Mouse (Mus musculus) ES-E14 (cell line): ENCODE data around the gene Cenpu. TPM values are rescaled to one million over a fixed set of nuclear protein-coding genes. Genes with fewer than 3 reads are reported as not detected.
"Not testable (repeated sequence)": the region's sequence is repeated elsewhere in the genome, so short reads cannot be mapped to it uniquely, and the experiment has no call there.

Source experiments
- DNase-seq: peaks from one replicate; pipeline ENCODE4 v3.0.0-alpha.2; 2013; ENCODE audit warnings: low read depth, low spot score
- H3K27ac ChIP-seq: 2 replicates; pipeline ENCODE4 v1.5.1; 2012; ENCODE audit warnings: low read depth, mild to moderate bottlenecking, low read length, moderate library complexity, mixed read lengths; ENCODE audit not compliant: poor library complexity, insufficient read depth, severe bottlenecking
- H3K36me3 ChIP-seq: 2 replicates; pipeline ENCODE4 v1.6.1; 2012; ENCODE audit warnings: mild to moderate bottlenecking, low read length, moderate library complexity, mixed read lengths; ENCODE audit not compliant: control insufficient read depth, poor library complexity, insufficient read depth, severe bottlenecking
- H3K4me1 ChIP-seq, 2 experiments: fragments of 150-350 bp in 1 of 2; sonication (generic) in 1 of 2; 2 replicates each; pipeline ENCODE4 v1.6.1; 2012; ENCODE audit warnings: low read length in 2 of 2, mild to moderate bottlenecking in 1 of 2, mixed read lengths in 1 of 2; ENCODE audit not compliant: control insufficient read depth in 2 of 2, insufficient read depth in 2 of 2, poor library complexity in 1 of 2
- H3K4me3 ChIP-seq, 2 experiments: fragments of 150-350 bp in 1 of 2; sonication (generic) in 1 of 2; 2 replicates each; pipeline ENCODE4 v1.5.1; 2012; ENCODE audit warnings: low read length in 2 of 2, low read depth in 1 of 2, mild to moderate bottlenecking in 1 of 2, mixed read lengths in 1 of 2; ENCODE audit not compliant: insufficient read depth in 1 of 2, poor library complexity in 1 of 2, severe bottlenecking in 1 of 2
- H3K9ac ChIP-seq: 2 replicates; pipeline ENCODE4 v1.6.1; 2012; ENCODE audit warnings: low read depth, mild to moderate bottlenecking, low read length, mixed read lengths; ENCODE audit not compliant: poor library complexity, insufficient read depth, severe bottlenecking
- H3K9me3 ChIP-seq: fragments of 150-350 bp; sonication (generic); 2 replicates; pipeline ENCODE4 v1.6.1; 2012; ENCODE audit warnings: low read depth, mild to moderate bottlenecking, low read length; ENCODE audit not compliant: control insufficient read depth, insufficient read depth
- CHD2 ChIP-seq: IDR thresholded peaks from 2 replicates; pipeline ENCODE4 v1.6.1; 2014; ENCODE audit warnings: mild to moderate bottlenecking, low read depth, low read length, inconsistent platforms
- HCFC1 ChIP-seq: IDR thresholded peaks from 2 replicates; pipeline ENCODE4 v1.6.1; 2012; ENCODE audit warnings: low read length, inconsistent platforms, borderline replicate concordance; ENCODE audit not compliant: insufficient read depth
- MAFK ChIP-seq: IDR thresholded peaks from 2 replicates; pipeline ENCODE4 v1.6.1; 2014; ENCODE audit warnings: mild to moderate bottlenecking, low read depth, low read length, inconsistent platforms; ENCODE audit not compliant: insufficient read depth
- ZC3H11A ChIP-seq: IDR thresholded peaks from 2 replicates; pipeline ENCODE4 v1.6.1; 2012; ENCODE audit warnings: low read depth, mild to moderate bottlenecking, inconsistent platforms, low read length, borderline replicate concordance
- ZNF384 ChIP-seq: IDR thresholded peaks from 2 replicates; pipeline ENCODE4 v1.6.1; 2012; ENCODE audit warnings: low read depth, low read length, inconsistent platforms
- in situ Hi-C, 2 experiments: fragments of 600-800 bp; cut with MboI; formaldehyde crosslinking; loops; one replicate each; pipeline ENCODE4 v1.15.1; 2025; ENCODE audit warnings: low sequenced_read_pairs in 2 of 2, inconsistent platforms in 1 of 2; ENCODE audit not compliant: unreplicated experiment in 2 of 2
- total RNA-seq: library from RNA; depleted of rRNA; stranded (reverse); fragments of 300-350 nt; gene quantifications from 2 replicates; pipeline ENCODE4 v1.2.3, GENCODE M21; 2012

The Cenpu gene
- total RNA-seq, 1 experiment = 19.1 TPM

- no peak overlapping the region for H3K4me3 ChIP-seq
- no peak for TF ChIP-seq HCFC1
- TF ChIP-seq ZC3H11A = no peak
- TF ChIP-seq MAFK = no peak
- TF ChIP-seq ZNF384 = no peak
- no peak for TF ChIP-seq CHD2
- in situ Hi-C loops = no loop called here
- 0 out of 2 replicates have a peak overlapping the region, but pooled peaks have one; percentile 57 for H3K27ac ChIP-seq
- no peak for DNase-seq
- peaks cover 17% of the 10 kb centered on the region for H3K36me3 ChIP-seq
- H3K9me3 ChIP-seq = no peaks in the 10 kb centered on the region
- no peak overlapping the region for H3K9ac ChIP-seq
- peaks cover 4 to 15% of the 10 kb centered on the region in 2 experiments for H3K4me1 ChIP-seq
These were observed 22.1 kb downstream of the Cenpu start for GRCm38 (mm10) chr8:46573964-46574363.

- Histone ChIP-seq H3K9ac (no peak overlapping the region), H3K36me3 (peaks cover 24% of the 10 kb centered on the region), H3K4me3 (no peak overlapping the region), H3K4me1 (peaks cover 3 to 6% of the 10 kb centered on the region in 2 experiments; a peak in 3 of 4 replicates), H3K9me3 (no peaks in the 10 kb centered on the region), H3K27ac (no peak overlapping the region)
- DNase-seq = no peak
- in situ Hi-C loops = no loop called here
- TF ChIP-seq ZC3H11A (no peak), MAFK (peak; percentile 83), HCFC1 (no peak), CHD2 (no peak), ZNF384 (no peak)
These were observed 27.0 kb downstream of the Cenpu start for GRCm38 (mm10) chr8:46578794-46579193.

GRCm38 (mm10) chr8:46584328-46584727, 32.5 kb downstream of the Cenpu start:
- H3K4me3 ChIP-seq, H3K27ac ChIP-seq, H3K4me1 ChIP-seq, H3K9me3 ChIP-seq, H3K36me3 ChIP-seq, in situ Hi-C loops, H3K9ac ChIP-seq: not testable (repeated sequence)
- DNase-seq = peak; percentile 43

- H3K9ac ChIP-seq = no peak overlapping the region
- in situ Hi-C loops = no loop called here
- TF ChIP-seq HCFC1 = no peak
- H3K9me3 ChIP-seq = no peaks in the 10 kb centered on the region
- H3K4me1 ChIP-seq = peaks cover 0 to 3% of the 10 kb centered on the region in 2 experiments; a peak in 2 of 4 replicates
- peaks cover 3% of the 10 kb centered on the region for H3K36me3 ChIP-seq
- no peak overlapping the region for H3K27ac ChIP-seq
- H3K4me3 ChIP-seq = no peak overlapping the region
- DNase-seq = no peak
These were observed 33.7 kb downstream of the Cenpu start for GRCm38 (mm10) chr8:46585576-46585975.

GRCm38 (mm10) chr8:46587911-46588310, 36.1 kb downstream of the Cenpu start:
- TF ChIP-seq ZC3H11A (no peak), CHD2 (no peak)
- peaks cover 3% of the 10 kb centered on the region; the same call in 1 of the 2 replicates for H3K36me3 ChIP-seq
- no peak overlapping the region for H3K9ac ChIP-seq
- no peak overlapping the region for H3K27ac ChIP-seq
- H3K4me1 ChIP-seq = peaks cover 0 to 3% of the 10 kb centered on the region in 2 experiments; a peak in 2 of 4 replicates
- in situ Hi-C loops = no loop called here
- DNase-seq = no peak
- no peaks in the 10 kb centered on the region for H3K9me3 ChIP-seq
- no peak overlapping the region for H3K4me3 ChIP-seq
